Mouse (Mus musculus) neural tube, embryonic 12.5 days (tissue): ENCODE measurements around the gene Dock9. TPM values are rescaled to one million over a fixed set of nuclear protein-coding genes. Genes with fewer than 3 reads are reported as not detected.

Experiments
- ATAC-seq: fragments of 200-750 bp; cut with Nextera tagmentation; 2 replicates; pipeline ENCODE4 v1.8.0; 2017; ENCODE audit warnings: low read depth, mild to moderate bottlenecking, moderate TSS enrichment, moderate library complexity; ENCODE audit not compliant: low FRiP score
- H3K27ac ChIP-seq: fragments of 300-500 bp; sonication (generic); 2 replicates; pipeline ENCODE4 v1.5.1; 2016
- H3K27me3 ChIP-seq: fragments of 300-500 bp; sonication (generic); replicated peaks from 2 replicates; pipeline ENCODE4 v1.6.1; 2016; ENCODE audit warnings: mild to moderate bottlenecking
- H3K36me3 ChIP-seq: fragments of 300-500 bp; sonication (generic); 2 replicates; pipeline ENCODE4 v1.6.1; 2016; ENCODE audit warnings: mild to moderate bottlenecking
- H3K4me1 ChIP-seq: fragments of 300-500 bp; sonication (generic); 2 replicates; pipeline ENCODE4 v1.6.1; 2016
- H3K4me2 ChIP-seq: fragments of 300-500 bp; sonication (generic); replicated peaks from 2 replicates; pipeline ENCODE4 v1.6.1; 2016; ENCODE audit warnings: mild to moderate bottlenecking
- H3K4me3 ChIP-seq: fragments of 300-500 bp; sonication (generic); 2 replicates; pipeline ENCODE4 v1.5.1; 2016
- H3K9ac ChIP-seq: fragments of 300-500 bp; sonication (generic); 2 replicates; pipeline ENCODE4 v1.6.1; 2016; ENCODE audit warnings: mild to moderate bottlenecking
- H3K9me3 ChIP-seq: fragments of 300-500 bp; sonication (generic); 2 replicates; pipeline ENCODE4 v1.6.1; 2016; ENCODE audit warnings: mild to moderate bottlenecking
- WGBS: fragments of 180-500 bp; shearing (Covaris S2); methylation state at CpG from one replicate; pipeline ENCODE4 v1.1.7; 2016; 5-methylcytosine and 5-hydroxymethylcytosine counted together
- polyA plus RNA-seq: library from polyadenylated mRNA; unstranded; fragments of >200 nt; fragmentation: Nextera tagmentation; extraction: Ambion mirVana; gene quantifications from 2 replicates; pipeline ENCODE4 v1.2.1, GENCODE M21; 2016

Dock9 gene
- polyA plus RNA-seq, 1 experiment from 2014 or later = 4.6 TPM

- Histone ChIP-seq H3K9ac (no peak overlapping the region), H3K36me3 (no peaks in the 10 kb centered on the region), H3K4me2 (no peak overlapping the region), H3K4me3 (no peak overlapping the region), H3K4me1 (no peaks in the 10 kb centered on the region), H3K9me3 (peaks cover 13% of the 10 kb centered on the region), H3K27me3 (no peaks in the 10 kb centered on the region), H3K27ac (no peak overlapping the region)
- WGBS = 71% methylated on average over 4 of the region's 4 CpGs
- no peak for ATAC-seq
Measured at GRCm38 (mm10) chr14:121806791-121807190, 9.2 kb upstream of the Dock9 start.

- ATAC-seq = no peak
- no peak overlapping the region for H3K9ac ChIP-seq
- H3K4me3 ChIP-seq = no peak overlapping the region
- H3K27ac ChIP-seq = no peak overlapping the region
- no peaks in the 10 kb centered on the region for H3K27me3 ChIP-seq
- H3K9me3 ChIP-seq = peaks cover 13% of the 10 kb centered on the region
- no peaks in the 10 kb centered on the region for H3K4me1 ChIP-seq
- 76% methylated on average over 3 of the region's 3 CpGs for WGBS
- H3K36me3 ChIP-seq = no peaks in the 10 kb centered on the region
- no peak overlapping the region for H3K4me2 ChIP-seq
Measured at GRCm38 (mm10) chr14:121806316-121806715, 8.7 kb upstream of the Dock9 start.

GRCm38 (mm10) chr14:121804461-121804860 lies 6.8 kb upstream of the Dock9 start:
- H3K9me3 ChIP-seq = 0 out of 2 replicates have a peak, but pooled peaks cover 3% of the 10 kb centered on the region
- H3K27me3 ChIP-seq = no peaks in the 10 kb centered on the region
- no peak overlapping the region for H3K27ac ChIP-seq
- H3K4me2 ChIP-seq = no peak overlapping the region
- WGBS = 83% methylated on average over 4 of the region's 4 CpGs
- no peaks in the 10 kb centered on the region for H3K36me3 ChIP-seq
- no peak overlapping the region for H3K4me3 ChIP-seq
- H3K9ac ChIP-seq = no peak overlapping the region
- no peaks in the 10 kb centered on the region for H3K4me1 ChIP-seq
- ATAC-seq = no peak

GRCm38 (mm10) chr14:121800962-121801361 lies 3.3 kb upstream of the Dock9 start:
- H3K4me1 ChIP-seq = no peaks in the 10 kb centered on the region
- no peak overlapping the region for H3K27ac ChIP-seq
- H3K27me3 ChIP-seq = peaks cover 14% of the 10 kb centered on the region
- H3K4me2 ChIP-seq = no peak overlapping the region
- H3K36me3 ChIP-seq = no peaks in the 10 kb centered on the region
- ATAC-seq = no peak
- WGBS = 23% methylated on average over 2 of the region's 2 CpGs
- no peak overlapping the region for H3K9ac ChIP-seq
- H3K4me3 ChIP-seq = no peak overlapping the region
- H3K9me3 ChIP-seq = 0 out of 2 replicates have a peak, but pooled peaks cover 3% of the 10 kb centered on the region

GRCm38 (mm10) chr14:121799112-121799511 lies 1.5 kb upstream of the Dock9 start:
- Histone ChIP-seq H3K27me3 (peaks cover 22% of the 10 kb centered on the region), H3K36me3 (no peaks in the 10 kb centered on the region), H3K4me1 (no peaks in the 10 kb centered on the region), H3K4me3 (no peak overlapping the region), H3K4me2 (no peak overlapping the region), H3K9me3 (no peaks in the 10 kb centered on the region), H3K9ac (no peak overlapping the region), H3K27ac (no peak overlapping the region)
- no peak for ATAC-seq
- WGBS = 74% methylated on average over 7 of the region's 7 CpGs

GRCm38 (mm10) chr14:121798411-121798799 lies 768 bp upstream of the Dock9 start:
- H3K36me3 ChIP-seq = no peaks in the 10 kb centered on the region
- peaks cover 22% of the 10 kb centered on the region for H3K27me3 ChIP-seq
- ATAC-seq = peak; percentile 91
- H3K4me2 ChIP-seq = peak overlapping the region; percentile 80
- H3K9me3 ChIP-seq = no peaks in the 10 kb centered on the region
- peak overlapping the region; percentile 65; the same call in 1 of the 2 replicates for H3K9ac ChIP-seq
- peak overlapping the region; percentile 66 for H3K4me3 ChIP-seq
- peak overlapping the region; percentile 39; the same call in 1 of the 2 replicates for H3K27ac ChIP-seq
- under 1% methylated on average over 22 of the region's 22 CpGs for WGBS
- no peaks in the 10 kb centered on the region for H3K4me1 ChIP-seq

GRCm38 (mm10) chr14:121796571-121797456 lies 823 bp downstream of the Dock9 start:
- H3K27ac ChIP-seq = no peak overlapping the region
- peak overlapping the region; percentile 65 for H3K9ac ChIP-seq
- peak overlapping the region; percentile 80 for H3K4me2 ChIP-seq
- H3K4me3 ChIP-seq = peak overlapping the region; percentile 66
- H3K27me3 ChIP-seq = peaks cover 22% of the 10 kb centered on the region
- 13% methylated on average over 28 of the region's 28 CpGs for WGBS
- no peaks in the 10 kb centered on the region for H3K36me3 ChIP-seq
- no peaks in the 10 kb centered on the region for H3K4me1 ChIP-seq
- no peaks in the 10 kb centered on the region for H3K9me3 ChIP-seq
- no peak for ATAC-seq

- Histone ChIP-seq H3K27ac (no peak overlapping the region), H3K4me1 (no peaks in the 10 kb centered on the region), H3K4me3 (no peak overlapping the region), H3K9ac (no peak overlapping the region), H3K4me2 (no peak overlapping the region), H3K27me3 (peaks cover 22% of the 10 kb centered on the region), H3K36me3 (no peaks in the 10 kb centered on the region), H3K9me3 (no peaks in the 10 kb centered on the region)
- ATAC-seq = no peak
- WGBS = 86% methylated on average over 7 of the region's 7 CpGs
Measured at GRCm38 (mm10) chr14:121795536-121795935, 2.1 kb downstream of the Dock9 start.

GRCm38 (mm10) chr14:121793639-121794038 lies 4.0 kb downstream of the Dock9 start:
- H3K9me3 ChIP-seq = no peaks in the 10 kb centered on the region
- H3K4me3 ChIP-seq = no peak overlapping the region
- H3K4me1 ChIP-seq = no peaks in the 10 kb centered on the region
- no peak overlapping the region for H3K27ac ChIP-seq
- H3K4me2 ChIP-seq = no peak overlapping the region
- H3K27me3 ChIP-seq = peaks cover 22% of the 10 kb centered on the region
- no peak for ATAC-seq
- 85% methylated on average over 5 of the region's 5 CpGs for WGBS
- no peaks in the 10 kb centered on the region for H3K36me3 ChIP-seq
- no peak overlapping the region for H3K9ac ChIP-seq

- H3K4me3 ChIP-seq = no peak overlapping the region
- no peak overlapping the region for H3K9ac ChIP-seq
- H3K9me3 ChIP-seq = no peaks in the 10 kb centered on the region
- no peak overlapping the region for H3K27ac ChIP-seq
- no peaks in the 10 kb centered on the region for H3K4me1 ChIP-seq
- no peak for ATAC-seq
- H3K27me3 ChIP-seq = peaks cover 18% of the 10 kb centered on the region
- H3K4me2 ChIP-seq = no peak overlapping the region
- WGBS = 92% methylated on average over 2 of the region's 2 CpGs
- H3K36me3 ChIP-seq = no peaks in the 10 kb centered on the region
Measured at GRCm38 (mm10) chr14:121791935-121792334, 5.7 kb downstream of the Dock9 start.

- no peaks in the 10 kb centered on the region for H3K9me3 ChIP-seq
- peaks cover 9% of the 10 kb centered on the region for H3K27me3 ChIP-seq
- H3K4me1 ChIP-seq = no peaks in the 10 kb centered on the region
- no peak overlapping the region for H3K4me2 ChIP-seq
- WGBS = 78% methylated on average over 7 of the region's 7 CpGs
- no peak overlapping the region for H3K9ac ChIP-seq
- no peak for ATAC-seq
- no peak overlapping the region for H3K4me3 ChIP-seq
- H3K36me3 ChIP-seq = no peaks in the 10 kb centered on the region
- no peak overlapping the region for H3K27ac ChIP-seq
Measured at GRCm38 (mm10) chr14:121791112-121791511, 6.5 kb downstream of the Dock9 start.

GRCm38 (mm10) chr14:121789273-121789672 lies 8.4 kb downstream of the Dock9 start:
- no peaks in the 10 kb centered on the region for H3K9me3 ChIP-seq
- no peak overlapping the region for H3K9ac ChIP-seq
- ATAC-seq = no peak
- no peak overlapping the region for H3K4me3 ChIP-seq
- no peak overlapping the region for H3K27ac ChIP-seq
- H3K36me3 ChIP-seq = no peaks in the 10 kb centered on the region
- H3K4me1 ChIP-seq = no peaks in the 10 kb centered on the region
- 94% methylated on average over 3 of the region's 3 CpGs for WGBS
- no peak overlapping the region for H3K4me2 ChIP-seq
- H3K27me3 ChIP-seq = no peaks in the 10 kb centered on the region

- Histone ChIP-seq H3K36me3 (no peaks in the 10 kb centered on the region), H3K4me2 (no peak overlapping the region), H3K4me3 (no peak overlapping the region), H3K9me3 (no peaks in the 10 kb centered on the region), H3K4me1 (no peaks in the 10 kb centered on the region), H3K9ac (no peak overlapping the region), H3K27ac (no peak overlapping the region), H3K27me3 (no peaks in the 10 kb centered on the region)
- ATAC-seq = no peak
- WGBS = 87% methylated on average over 6 of the region's 6 CpGs
Measured at GRCm38 (mm10) chr14:121788451-121788850, 9.2 kb downstream of the Dock9 start.
